Mouse (Mus musculus) ES-Bruce4 (cell line): ENCODE measurements around the gene Gsx1.

Experiments used
- CTCF ChIP-seq: IDR thresholded peaks from one replicate; pipeline ENCODE4 v1.8.1; 2011; ENCODE audit warnings: low read depth, low read length
- EP300 ChIP-seq: IDR thresholded peaks from 2 replicates; pipeline ENCODE4 v1.6.1; 2011; ENCODE audit warnings: low read depth, low read length; ENCODE audit not compliant: insufficient read depth

- TF ChIP-seq CTCF (no peak), EP300 (no peak)
Observed at GRCm38 (mm10) chr5:147192576-147192960, 4.1 kb downstream of the Gsx1 start.
